Mouse (Mus musculus) spleen, adult 2 months (tissue): ENCODE data around the gene Alkbh5.

Experiments used
- CTCF ChIP-seq: fragments of 200-500 bp; IDR thresholded peaks from 2 replicates; pipeline ENCODE4 v1.5.1; 2011; ENCODE audit warnings: mild to moderate bottlenecking, inconsistent platforms; ENCODE audit not compliant: insufficient read depth, insufficient read length, insufficient replicate concordance; ENCODE audit errors: extremely low read depth
- POLR2A ChIP-seq: fragments of 200-500 bp; IDR thresholded peaks from 2 replicates; pipeline ENCODE4 v1.6.1; 2011; ENCODE audit warnings: low read depth, low read length, inconsistent platforms

- no peak for TF ChIP-seq CTCF
- TF ChIP-seq POLR2A = no peak
These were observed 24.3 kb upstream of the Alkbh5 start for GRCm38 (mm10) chr11:60511893-60512292.
